Mouse (Mus musculus) granulocyte monocyte progenitor cell, adult 5-6 weeks (primary cell): Measurements from ENCODE around the gene Tril. TPM values are rescaled to one million over a fixed set of nuclear protein-coding genes. Genes with fewer than 3 reads are reported as not detected.

ENCODE experiments used
- total RNA-seq, 2 experiments: library from RNA; stranded (forward) in 1 of 2; stranded (reverse) in 1 of 2; fragments of 200-712, 200-1000 nt in 1 of 2; fragments of >200 nt in 1 of 2; fragmentation: Nextera tagmentation in 1 of 2; gene quantifications; 2 replicates each; pipeline ENCODE4 v1.2.3; 2014 to 2017

Tril gene
- total RNA-seq, 2 experiments from 2014 or later = not detected

Other genes with a start within 250 kb of the Tril start
- gene Cpvl, start 157.8 kb upstream of the Tril start, total RNA-seq (2014; fragmentation: Nextera tagmentation) = not detected in 2 replicates
- gene Cpvl, start 157.8 kb upstream of the Tril start, total RNA-seq (2017) = not detected in 2 replicates
- 13.6 and 15.2 TPM in 2 replicates for gene Chn2, start 218.7 kb upstream of the Tril start, total RNA-seq (2014; fragmentation: Nextera tagmentation)
- 8.3 and 11.2 TPM in 2 replicates for gene Chn2, start 218.7 kb upstream of the Tril start, total RNA-seq (2017)